Mouse (Mus musculus) gastrocnemius, postnatal 14 days (tissue): ENCODE data around the gene Gas7. TPM values are rescaled to one million over a fixed set of nuclear protein-coding genes. Genes with fewer than 3 reads are reported as not detected.

Experiments used
- DNase-seq: peaks from one replicate; pipeline ENCODE4 v3.0.0; 2021; ENCODE audit warnings: mixed read lengths
- intact Hi-C: fragments of 180-260 bp; cut with DNase I; formaldehyde crosslinking; loops from one replicate; pipeline ENCODE4 v1.15.1; 2025; ENCODE audit warnings: low total_unique reads
- total RNA-seq, 2 experiments: library from RNA; stranded (reverse); gene quantifications; 2 replicates each; pipeline ENCODE4 v1.2.3; 2021

Gas7 gene
- total RNA-seq, 2 experiments from 2014 or later = 11.6 to 20.0 TPM

GRCm38 (mm10) chr11:67526621-67527545, 71.6 kb downstream of the Gas7 start:
- peak; percentile 75 for DNase-seq
- intact Hi-C loops = no loop called here

- no peak for DNase-seq
- intact Hi-C loops = loop anchor here (10.0 kb wide), 1 partner anchor 114 kb away; no protein-coding TSS in a partner anchor
Observed at GRCm38 (mm10) chr11:67531286-67531685, 76.0 kb downstream of the Gas7 start.

- intact Hi-C loops = loop anchor here (10.0 kb wide), 1 partner anchor 113 kb away; no protein-coding TSS in a partner anchor
- no peak for DNase-seq
Observed at GRCm38 (mm10) chr11:67531926-67532565, 76.8 kb downstream of the Gas7 start.

- intact Hi-C loops = loop anchor here (10.0 kb wide), 1 partner anchor 112 kb away; no protein-coding TSS in a partner anchor
- DNase-seq = no peak
Observed at GRCm38 (mm10) chr11:67532728-67533127, 77.5 kb downstream of the Gas7 start.

- no peak for DNase-seq
- intact Hi-C loops = loop anchor here (10.0 kb wide), 1 partner anchor 112 kb away; no protein-coding TSS in a partner anchor
Observed at GRCm38 (mm10) chr11:67533151-67533550, 77.9 kb downstream of the Gas7 start.

GRCm38 (mm10) chr11:67535703-67536102, 80.5 kb downstream of the Gas7 start:
- DNase-seq = no peak
- intact Hi-C loops = loop anchor here (10.0 kb wide), 1 partner anchor 109 kb away; no protein-coding TSS in a partner anchor

GRCm38 (mm10) chr11:67536413-67536812, 81.2 kb downstream of the Gas7 start:
- DNase-seq = no peak
- intact Hi-C loops = loop anchor here (10.0 kb wide), 1 partner anchor 108 kb away; no protein-coding TSS in a partner anchor

- no peak for DNase-seq
- intact Hi-C loops = loop anchor here (10.0 kb wide), 1 partner anchor 107 kb away; no protein-coding TSS in a partner anchor
Observed at GRCm38 (mm10) chr11:67537353-67537752, 82.1 kb downstream of the Gas7 start.

- intact Hi-C loops = loop anchor here (10.0 kb wide), 1 partner anchor 106 kb away; no protein-coding TSS in a partner anchor
- DNase-seq = no peak
Observed at GRCm38 (mm10) chr11:67538557-67538956, 83.3 kb downstream of the Gas7 start.

GRCm38 (mm10) chr11:67544656-67545432, 89.6 kb downstream of the Gas7 start:
- DNase-seq = no peak
- intact Hi-C loops = no loop called here

- no peak for DNase-seq
- intact Hi-C loops = no loop called here
Observed at GRCm38 (mm10) chr11:67546582-67546981, 91.3 kb downstream of the Gas7 start.

GRCm38 (mm10) chr11:67549306-67549705, 94.1 kb downstream of the Gas7 start:
- DNase-seq = no peak
- intact Hi-C loops = no loop called here

- DNase-seq = no peak
- intact Hi-C loops = no loop called here
Observed at GRCm38 (mm10) chr11:67549762-67550488, 94.7 kb downstream of the Gas7 start.

- intact Hi-C loops = no loop called here
- DNase-seq = no peak
Observed at GRCm38 (mm10) chr11:67552400-67552799, 97.2 kb downstream of the Gas7 start.

GRCm38 (mm10) chr11:67554276-67554675, 99.0 kb downstream of the Gas7 start:
- intact Hi-C loops = no loop called here
- DNase-seq = no peak

GRCm38 (mm10) chr11:67556360-67556759, 101.1 kb downstream of the Gas7 start:
- DNase-seq = no peak
- intact Hi-C loops = no loop called here

- DNase-seq = no peak
Observed at GRCm38 (mm10) chr11:67558772-67559448, 103.7 kb downstream of the Gas7 start.

GRCm38 (mm10) chr11:67559522-67559921, 104.3 kb downstream of the Gas7 start:
- intact Hi-C loops = no loop called here
- DNase-seq = no peak

More at GRCm38 (mm10) chr11:67558772-67559448, 103.7 kb downstream of the Gas7 start:
- intact Hi-C loops = no loop called here
